Mouse (Mus musculus) mouse trophoblast stem cell (cell line): ENCODE results near the gene Wnt4.

Experiments
- in situ Hi-C, 2 experiments: fragments of 300-500 bp; cut with MseI, MboI; formaldehyde crosslinking; loops; 2 replicates in 1 of 2; 3 replicates in 1 of 2; pipeline ENCODE4 v1.15.1; 2025

Wnt4 gene

DNA sequence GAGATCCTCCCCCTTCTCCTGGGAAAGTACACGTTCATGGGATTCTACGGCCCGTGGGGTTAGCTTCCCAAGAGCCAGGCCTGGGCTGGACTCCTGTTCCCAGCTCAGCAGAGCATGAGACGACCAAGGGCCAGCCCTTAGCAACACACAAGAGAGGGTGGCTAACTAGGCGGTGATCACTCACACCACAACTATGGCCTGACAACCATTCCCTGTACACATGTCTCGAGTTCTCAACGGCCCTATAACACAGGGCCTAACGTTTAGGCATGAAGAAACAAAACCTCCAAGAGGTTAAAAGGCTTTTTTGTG lies 29.2 kb downstream of the Wnt4 start:
- in situ Hi-C loops: no loop called here

DNA sequence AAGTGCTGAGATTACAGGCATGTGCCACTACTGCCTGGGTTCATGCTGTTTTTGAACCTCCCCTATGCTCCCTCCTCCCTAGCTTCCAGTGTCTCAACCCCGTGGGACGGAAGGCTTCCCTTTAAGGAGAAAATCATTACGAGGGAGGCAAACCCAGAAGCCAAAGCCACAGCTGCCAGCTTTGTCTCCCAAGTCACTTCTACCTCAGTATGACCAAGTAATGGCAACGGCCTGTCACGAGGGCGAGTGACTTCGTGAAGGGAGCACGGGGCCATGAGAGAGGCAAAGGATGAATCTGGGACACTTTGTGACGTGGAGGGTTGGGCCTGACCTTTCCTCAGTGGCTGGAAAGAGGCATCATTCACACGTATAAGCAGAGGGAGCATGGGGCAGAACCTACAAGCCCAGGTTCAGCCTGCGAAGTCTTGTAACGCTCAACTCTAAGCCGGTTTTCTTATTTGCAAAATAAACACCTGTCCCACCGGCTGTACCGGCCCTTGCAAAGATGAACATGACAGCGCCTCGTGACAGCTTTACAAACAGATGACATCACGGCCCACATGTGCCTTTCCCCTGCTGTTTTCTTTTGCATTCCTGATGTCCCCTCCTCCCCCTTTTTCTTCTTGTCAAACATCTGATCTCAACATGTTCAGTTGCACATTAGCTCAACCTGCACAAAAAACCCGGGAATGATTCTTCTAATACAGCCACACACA lies 29.9 kb downstream of the Wnt4 start:
- in situ Hi-C loops: no loop called here

DNA sequence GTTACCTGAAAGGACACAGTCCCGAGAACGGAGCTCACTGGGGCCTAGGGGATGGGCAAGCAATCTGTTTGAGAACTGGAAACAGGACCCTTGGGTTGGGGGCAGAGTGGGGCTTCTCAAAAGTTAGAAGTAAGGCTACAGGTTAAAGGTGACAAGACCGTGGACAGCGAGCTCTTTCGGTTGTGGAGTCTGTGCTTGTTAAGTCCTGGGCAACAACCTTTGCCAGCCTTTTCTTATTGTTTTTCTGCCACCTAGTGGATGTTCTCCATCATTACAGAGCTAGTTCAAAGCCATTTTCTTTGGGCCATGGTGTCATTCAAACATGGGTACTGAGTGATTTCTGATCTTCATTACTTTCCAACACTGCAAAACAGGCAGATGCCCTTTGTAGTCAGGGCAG lies 31.1 kb downstream of the Wnt4 start:
- in situ Hi-C loops: no loop called here

DNA sequence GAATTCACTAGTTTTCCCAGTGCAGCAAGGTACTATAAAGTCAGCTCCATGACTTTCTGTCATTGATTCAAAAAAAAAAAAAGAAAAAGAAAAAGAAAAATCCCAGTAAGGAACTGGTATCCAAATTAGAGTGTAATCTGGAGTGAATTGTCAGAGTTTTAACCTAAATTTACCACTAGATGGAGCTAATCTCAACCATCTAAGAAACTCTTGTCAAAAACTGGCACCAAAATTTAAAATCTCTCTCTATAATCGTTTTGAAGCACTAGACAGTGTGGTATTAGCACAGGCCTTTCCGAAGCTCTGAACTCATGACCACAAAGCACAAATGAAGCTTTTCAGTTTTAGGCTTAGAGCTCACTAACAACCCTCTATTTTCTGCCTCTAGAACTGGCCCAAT lies 36.2 kb downstream of the Wnt4 start:
- in situ Hi-C loops: no loop called here

DNA sequence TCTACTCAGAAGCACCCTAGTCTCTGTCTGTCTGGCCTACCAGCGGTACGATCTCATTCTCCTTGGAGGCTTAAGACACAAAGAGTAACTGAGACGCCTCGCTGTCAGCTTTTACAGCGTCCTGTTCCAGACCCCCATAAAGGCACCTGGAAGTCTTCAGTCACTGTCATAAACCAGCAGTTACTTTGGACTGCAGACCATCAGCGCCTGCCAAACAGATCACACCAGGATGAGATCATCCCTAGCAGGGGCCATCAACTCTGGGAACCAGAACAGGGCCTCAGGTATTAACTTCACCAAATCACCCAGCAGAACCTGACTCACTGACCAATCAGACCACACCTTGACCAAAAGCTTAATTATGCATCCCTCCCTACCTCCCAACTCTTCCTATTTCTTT lies 37.3 kb downstream of the Wnt4 start:
- in situ Hi-C loops: no loop called here

DNA sequence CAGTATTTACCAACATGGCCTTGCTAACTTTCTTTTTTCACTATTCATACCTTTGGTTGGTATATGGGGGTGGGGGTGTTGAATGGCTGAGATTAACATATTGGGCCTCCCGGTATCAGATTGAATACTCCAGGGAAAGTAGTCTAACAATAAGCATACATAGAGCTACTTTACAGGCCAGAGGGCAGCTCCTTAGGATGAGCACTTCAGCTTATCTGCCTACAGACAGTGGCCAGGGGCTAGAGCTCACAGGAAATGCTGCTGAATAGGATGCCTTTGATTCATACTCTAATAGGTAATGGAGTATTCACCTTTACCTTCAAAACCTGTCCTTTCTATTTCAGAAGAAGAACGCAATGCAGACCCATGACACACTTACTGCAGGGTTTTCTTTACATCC lies 37.8 kb downstream of the Wnt4 start:
- in situ Hi-C loops: no loop called here

DNA sequence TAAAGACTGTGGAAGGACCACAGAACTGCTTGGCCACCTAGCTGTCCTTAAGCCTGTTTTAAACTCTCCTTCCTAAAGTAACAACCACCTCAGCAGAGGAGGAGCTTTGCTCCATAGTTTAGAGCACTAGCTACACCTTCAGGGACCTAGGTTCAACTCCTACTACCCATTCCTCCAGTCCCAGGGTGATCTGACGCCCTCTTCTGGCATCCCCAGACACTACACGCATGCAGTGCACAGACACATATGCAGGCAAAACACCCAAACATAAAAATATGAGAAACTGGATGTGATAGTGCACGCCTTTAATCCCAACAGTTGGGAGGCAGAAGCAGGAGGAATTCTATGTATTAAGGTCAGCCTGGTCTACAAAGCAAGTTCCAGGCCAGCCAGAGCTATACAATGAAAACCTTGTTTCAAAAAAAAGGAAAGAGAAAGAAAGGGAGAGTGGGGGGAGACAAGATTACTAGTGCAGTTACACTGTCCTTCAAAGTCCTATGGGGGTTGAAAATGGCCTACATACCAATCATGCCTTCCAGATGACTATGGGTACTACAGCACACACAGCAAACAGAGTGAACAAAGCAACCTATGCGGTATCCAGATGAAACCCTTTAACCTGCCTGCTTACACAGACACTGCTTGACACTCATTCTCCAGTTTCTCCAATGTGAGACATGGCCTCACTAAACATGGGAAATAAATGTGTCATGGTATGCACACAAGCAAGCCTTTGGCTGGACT lies 38.9 kb downstream of the Wnt4 start:
- in situ Hi-C loops: no loop called here

DNA sequence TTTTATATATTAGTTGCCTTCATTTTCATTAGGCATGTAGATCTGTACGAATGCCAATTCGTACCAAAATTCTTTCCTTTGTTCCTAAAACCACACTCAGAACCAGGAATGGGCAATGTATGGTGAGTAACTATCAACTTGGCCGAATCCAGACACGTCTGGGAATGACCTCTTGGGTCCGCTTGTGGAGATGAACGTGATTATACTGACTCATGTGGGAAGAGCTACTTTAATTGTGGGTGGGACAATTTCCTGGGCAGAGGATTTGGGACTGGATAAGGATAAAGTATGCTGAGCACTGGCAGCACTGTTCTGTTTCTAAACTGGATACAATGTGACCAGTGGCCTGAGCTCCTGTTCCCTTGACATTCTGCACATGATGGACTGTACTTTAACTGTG lies 47.6 kb downstream of the Wnt4 start:
- in situ Hi-C loops: no loop called here

DNA sequence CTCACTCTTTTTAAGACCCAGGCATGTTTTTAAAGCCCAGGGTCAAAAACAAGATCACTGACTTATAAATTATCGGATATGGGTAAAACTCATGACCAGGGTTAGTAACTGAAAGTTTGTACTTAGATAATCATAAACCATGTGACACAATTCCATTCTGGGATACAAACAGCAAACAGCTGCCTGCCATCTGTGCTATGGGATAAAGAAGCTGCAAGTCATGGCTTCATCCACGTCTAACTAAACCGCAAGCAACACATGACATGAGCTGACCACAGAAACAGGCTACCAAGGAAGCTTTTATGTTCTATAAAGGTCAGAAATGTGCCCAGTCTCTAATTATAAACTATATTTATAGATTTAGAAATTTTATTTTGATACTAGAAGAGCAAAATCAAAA lies 49.2 kb downstream of the Wnt4 start:
- in situ Hi-C loops: no loop called here

DNA sequence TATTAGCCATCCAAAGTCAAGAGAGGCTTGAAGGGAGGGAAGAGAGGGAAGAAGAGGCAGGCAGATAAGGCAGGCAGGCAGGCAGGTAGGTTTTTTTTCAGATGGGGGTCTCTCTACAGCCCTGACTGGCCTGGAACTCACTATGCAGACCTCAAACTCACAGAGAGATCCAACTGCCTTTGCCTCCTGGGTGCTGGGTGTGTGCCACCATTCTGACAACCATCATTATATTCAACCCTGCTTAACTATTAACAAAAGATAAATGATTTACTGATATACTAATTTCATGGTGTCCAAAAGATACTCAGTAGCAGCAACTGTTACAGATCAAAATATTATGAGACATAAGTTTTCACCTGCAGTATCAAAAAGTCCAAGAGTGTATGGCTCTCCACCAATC lies 54.8 kb downstream of the Wnt4 start:
- in situ Hi-C loops: no loop called here

DNA sequence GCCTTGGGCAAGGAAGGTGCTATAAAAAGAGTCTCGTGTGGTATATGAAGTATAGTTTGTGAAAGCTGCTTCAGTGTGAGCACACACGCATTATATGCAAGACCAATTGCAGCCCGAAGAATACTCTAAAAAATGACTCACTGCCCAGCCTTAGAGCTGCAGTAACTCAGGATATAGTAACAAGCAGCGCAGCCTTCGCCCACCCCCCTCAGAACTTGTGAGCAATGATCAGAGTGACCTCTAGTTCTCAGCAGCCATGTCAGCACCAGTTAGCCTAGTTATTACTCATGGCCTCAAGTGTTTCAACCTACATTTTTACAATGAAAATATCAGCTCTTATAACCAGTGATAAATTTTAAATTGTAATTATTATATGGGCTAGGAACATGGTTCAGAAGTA lies 59.2 kb downstream of the Wnt4 start:
- in situ Hi-C loops: no loop called here

DNA sequence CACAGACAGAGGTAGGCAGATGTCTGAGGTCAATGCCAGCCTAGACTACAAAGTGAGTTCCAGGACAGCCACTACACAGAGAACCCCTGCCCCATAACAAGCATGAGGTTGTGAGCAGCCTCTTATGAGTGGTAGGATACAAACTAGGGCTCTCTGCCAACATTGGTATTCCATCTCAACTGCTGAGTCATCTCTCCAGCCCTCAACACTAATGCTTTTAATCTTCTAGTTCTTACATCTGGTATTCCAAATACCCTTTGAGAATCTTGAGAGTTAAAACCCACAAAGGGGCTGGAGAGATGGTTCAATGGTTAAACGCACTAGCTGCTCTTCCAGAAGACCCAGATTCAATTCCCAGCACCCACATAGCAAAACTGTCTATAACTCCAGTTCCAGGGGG lies 62.1 kb downstream of the Wnt4 start:
- in situ Hi-C loops: no loop called here

DNA sequence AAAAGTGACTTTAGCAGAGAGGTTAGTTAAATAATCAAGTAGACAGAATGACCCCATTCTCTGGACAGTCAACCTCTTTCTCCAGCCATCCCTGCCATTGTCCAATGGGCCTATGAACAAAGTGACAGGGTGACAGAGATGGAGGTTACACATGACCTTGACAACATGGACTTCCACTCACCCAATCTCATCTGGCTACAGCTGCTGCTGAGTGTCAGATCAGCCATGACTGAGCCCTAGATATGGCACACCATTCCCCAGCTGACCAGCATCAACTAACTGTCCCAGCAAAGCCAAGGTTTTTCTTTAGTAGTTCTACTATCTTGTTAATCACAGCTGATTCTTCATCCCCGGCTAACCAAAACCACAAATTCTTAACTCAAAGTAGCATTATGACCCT lies 65.5 kb downstream of the Wnt4 start:
- in situ Hi-C loops: no loop called here

DNA sequence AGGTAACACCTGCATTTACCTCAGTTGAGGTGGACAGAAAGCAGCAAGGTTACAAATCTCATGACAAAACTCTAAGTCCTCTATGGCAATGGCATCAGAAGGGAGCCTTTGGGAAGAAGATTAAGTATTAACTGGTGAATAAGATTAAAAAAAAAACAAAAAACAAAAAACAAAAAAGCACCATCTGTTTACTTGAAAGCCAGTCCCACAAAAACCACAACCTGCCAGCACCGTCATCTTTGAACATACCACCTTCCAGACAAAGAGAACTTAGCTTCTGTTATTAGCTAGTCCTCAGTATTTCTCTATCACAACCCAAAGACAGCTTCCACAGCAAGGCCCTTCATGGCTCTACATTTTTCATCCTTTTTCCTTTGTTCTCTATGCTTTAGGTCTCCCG lies 67.8 kb downstream of the Wnt4 start:
- in situ Hi-C loops: no loop called here

DNA sequence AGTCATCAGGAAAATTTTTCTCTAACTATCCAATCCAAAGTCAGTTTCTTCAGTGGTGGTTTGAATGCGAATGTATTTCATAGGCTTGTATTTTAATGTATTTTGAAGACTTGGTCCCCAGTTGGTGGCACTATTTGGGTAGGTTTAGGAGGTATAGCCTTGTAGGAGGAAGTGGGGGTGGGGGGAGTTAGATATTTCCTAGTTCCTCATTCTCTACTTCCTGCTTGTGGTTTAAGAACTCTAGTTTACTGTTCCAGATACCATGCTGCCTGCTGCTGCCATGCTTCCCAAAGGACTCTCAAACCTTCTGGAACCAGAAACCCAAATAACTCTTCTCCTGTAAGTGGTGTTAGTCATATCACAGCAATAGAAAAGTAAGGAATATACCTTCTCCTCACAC lies 68.5 kb downstream of the Wnt4 start:
- in situ Hi-C loops: no loop called here
